Mouse (Mus musculus): ENCODE data around the gene Tenm2.

- no peak for TF ChIP-seq CTCF (IDR thresholded peaks at IDR 0.05; ENCODE audit: low read depth)
- TF ChIP-seq EP300 (IDR thresholded peaks at IDR 0.05; ENCODE audit: low read depth): no peak
Observed at GRCm38 (mm10) chr11:36327243-36327642, 908.5 kb downstream of the Tenm2 start.
